Mouse (Mus musculus) midbrain, embryonic 15.5 days (tissue): ENCODE results near the gene Cmip. TPM values are rescaled to one million over a fixed set of nuclear protein-coding genes. Genes with fewer than 3 reads are reported as not detected.

Experiments used
- ATAC-seq: fragments of 200-750 bp; cut with Nextera tagmentation; replicated peaks from 2 replicates; pipeline ENCODE4 v1.8.0; 2017; ENCODE audit warnings: moderate TSS enrichment
- H3K27ac ChIP-seq: fragments of 300-500 bp; sonication (generic); 2 replicates; pipeline ENCODE4 v1.5.1; 2015; ENCODE audit warnings: mild to moderate bottlenecking, inconsistent platforms
- H3K27me3 ChIP-seq: fragments of 300-500 bp; sonication (generic); replicated peaks from 2 replicates; pipeline ENCODE4 v1.6.1; 2015; ENCODE audit warnings: inconsistent platforms
- H3K36me3 ChIP-seq: fragments of 300-500 bp; sonication (generic); replicated peaks from 2 replicates; pipeline ENCODE4 v1.6.1; 2015; ENCODE audit warnings: inconsistent platforms
- H3K4me1 ChIP-seq: fragments of 300-500 bp; sonication (generic); 2 replicates; pipeline ENCODE4 v1.6.1; 2015; ENCODE audit warnings: inconsistent platforms
- H3K4me2 ChIP-seq: fragments of 300-500 bp; sonication (generic); 2 replicates; pipeline ENCODE4 v1.6.1; 2015; ENCODE audit warnings: inconsistent platforms, mild to moderate bottlenecking, moderate library complexity
- H3K4me3 ChIP-seq: fragments of 300-500 bp; sonication (generic); 2 replicates; pipeline ENCODE4 v1.5.1; 2015; ENCODE audit warnings: mild to moderate bottlenecking, inconsistent platforms
- H3K9ac ChIP-seq: fragments of 300-500 bp; sonication (generic); 2 replicates; pipeline ENCODE4 v1.6.1; 2015; ENCODE audit warnings: mild to moderate bottlenecking, inconsistent platforms
- H3K9me3 ChIP-seq: fragments of 300-500 bp; sonication (generic); 2 replicates; pipeline ENCODE4 v1.6.1; 2016; ENCODE audit warnings: inconsistent platforms
- WGBS: fragments of 180-500 bp; shearing (Covaris S2); methylation state at CpG from one replicate; pipeline ENCODE4 v1.1.7; 2015; ENCODE audit warnings: mixed read lengths; 5-methylcytosine and 5-hydroxymethylcytosine counted together
- polyA plus RNA-seq: library from polyadenylated mRNA; unstranded; fragments of >200 nt; fragmentation: Nextera tagmentation; extraction: Ambion mirVana; gene quantifications from 2 replicates; pipeline ENCODE4 v1.2.1, GENCODE M21; 2015

The Cmip gene
- polyA plus RNA-seq, 1 experiment from 2014 or later: 188 TPM

- Histone ChIP-seq H3K4me2 (no peak overlapping the region), H3K9me3 (no peaks in the 10 kb centered on the region), H3K27ac (peak overlapping the region; percentile 69), H3K9ac (no peak overlapping the region), H3K4me1 (peaks cover 18% of the 10 kb centered on the region), H3K27me3 (no peaks in the 10 kb centered on the region), H3K36me3 (peaks cover 43% of the 10 kb centered on the region), H3K4me3 (no peak overlapping the region)
- WGBS: 74% methylated on average over 6 of the region's 6 CpGs
- ATAC-seq: peak; percentile 48; the same call in 1 of the 2 replicates
These were observed 197.1 kb downstream of the Cmip start for GRCm38 (mm10) chr8:117453974-117454373.

GRCm38 (mm10) chr8:117454516-117455116 is 197.8 kb downstream of the Cmip start:
- Histone ChIP-seq H3K4me2 (no peak overlapping the region), H3K4me3 (no peak overlapping the region), H3K36me3 (peaks cover 41% of the 10 kb centered on the region), H3K27me3 (no peaks in the 10 kb centered on the region), H3K4me1 (peaks cover 18% of the 10 kb centered on the region), H3K9ac (no peak overlapping the region), H3K27ac (peak overlapping the region; percentile 69), H3K9me3 (no peaks in the 10 kb centered on the region)
- ATAC-seq: no peak
- WGBS: 87% methylated on average over 14 of the region's 14 CpGs

GRCm38 (mm10) chr8:117455701-117456100 is 198.8 kb downstream of the Cmip start:
- Histone ChIP-seq H3K9ac (no peak overlapping the region), H3K27ac (no peak overlapping the region), H3K4me2 (no peak overlapping the region), H3K4me1 (peaks cover 12% of the 10 kb centered on the region), H3K36me3 (peaks cover 41% of the 10 kb centered on the region), H3K4me3 (no peak overlapping the region), H3K27me3 (no peaks in the 10 kb centered on the region), H3K9me3 (no peaks in the 10 kb centered on the region)
- ATAC-seq: no peak
- 90% methylated on average over 6 of the region's 6 CpGs for WGBS

GRCm38 (mm10) chr8:117458440-117458839 is 201.6 kb downstream of the Cmip start:
- no peak for ATAC-seq
- Histone ChIP-seq H3K4me2 (no peak overlapping the region), H3K27ac (no peak overlapping the region), H3K27me3 (no peaks in the 10 kb centered on the region), H3K9me3 (no peaks in the 10 kb centered on the region), H3K4me3 (no peak overlapping the region), H3K4me1 (peaks cover 7% of the 10 kb centered on the region; the same call in 1 of the 2 replicates), H3K9ac (no peak overlapping the region), H3K36me3 (peaks cover 30% of the 10 kb centered on the region; the same call in 1 of the 2 replicates)
- 73% methylated on average over 4 of the region's 5 CpGs for WGBS

- Histone ChIP-seq H3K4me3 (no peak overlapping the region), H3K4me1 (no peaks in the 10 kb centered on the region), H3K36me3 (0 out of 2 replicates have a peak, but pooled peaks cover 6% of the 10 kb centered on the region), H3K4me2 (no peak overlapping the region), H3K9ac (no peak overlapping the region), H3K9me3 (no peaks in the 10 kb centered on the region), H3K27me3 (no peaks in the 10 kb centered on the region), H3K27ac (no peak overlapping the region)
- no peak for ATAC-seq
- WGBS: 57% methylated on average over 11 of the region's 11 CpGs
These were observed 205.9 kb downstream of the Cmip start for GRCm38 (mm10) chr8:117462701-117463284.

- Histone ChIP-seq H3K36me3 (0 out of 2 replicates have a peak, but pooled peaks cover 6% of the 10 kb centered on the region), H3K4me1 (peaks cover 1% of the 10 kb centered on the region), H3K27me3 (no peaks in the 10 kb centered on the region), H3K9me3 (no peaks in the 10 kb centered on the region), H3K4me2 (no peak overlapping the region), H3K4me3 (no peak overlapping the region), H3K27ac (no peak overlapping the region), H3K9ac (no peak overlapping the region)
- no peak for ATAC-seq
- over 99% methylated on average over 6 of the region's 6 CpGs for WGBS
These were observed 207.7 kb downstream of the Cmip start for GRCm38 (mm10) chr8:117464525-117464924.

- Histone ChIP-seq H3K36me3 (0 out of 2 replicates have a peak, but pooled peaks cover 6% of the 10 kb centered on the region), H3K27ac (0 out of 2 replicates have a peak overlapping the region, but pooled peaks have one; percentile 53), H3K4me3 (no peak overlapping the region), H3K9ac (no peak overlapping the region), H3K27me3 (no peaks in the 10 kb centered on the region), H3K4me2 (no peak overlapping the region), H3K9me3 (no peaks in the 10 kb centered on the region), H3K4me1 (peaks cover 9% of the 10 kb centered on the region)
- peak; percentile 69 for ATAC-seq
- 33% methylated on average over 5 of the region's 5 CpGs for WGBS
These were observed 208.4 kb downstream of the Cmip start for GRCm38 (mm10) chr8:117465250-117465649.

GRCm38 (mm10) chr8:117467466-117467865 is 210.6 kb downstream of the Cmip start:
- 88% methylated on average over 10 of the region's 10 CpGs for WGBS
- no peaks in the 10 kb centered on the region for H3K36me3 ChIP-seq
- no peak overlapping the region for H3K4me3 ChIP-seq
- H3K4me2 ChIP-seq: no peak overlapping the region
- no peaks in the 10 kb centered on the region for H3K27me3 ChIP-seq
- peaks cover 16% of the 10 kb centered on the region for H3K4me1 ChIP-seq
- no peak overlapping the region for H3K27ac ChIP-seq
- H3K9ac ChIP-seq: no peak overlapping the region
- no peaks in the 10 kb centered on the region for H3K9me3 ChIP-seq
- ATAC-seq: no peak

- no peaks in the 10 kb centered on the region for H3K9me3 ChIP-seq
- H3K36me3 ChIP-seq: no peaks in the 10 kb centered on the region
- H3K27ac ChIP-seq: peak overlapping the region; percentile 91
- H3K27me3 ChIP-seq: no peaks in the 10 kb centered on the region
- WGBS: 26% methylated on average over 16 of the region's 16 CpGs
- peaks cover 16% of the 10 kb centered on the region for H3K4me1 ChIP-seq
- peak overlapping the region; percentile 56 for H3K4me2 ChIP-seq
- H3K9ac ChIP-seq: peak overlapping the region; percentile 34; the same call in 1 of the 2 replicates
- peak; percentile 68 for ATAC-seq
- H3K4me3 ChIP-seq: peak overlapping the region; percentile 30
These were observed 212.8 kb downstream of the Cmip start for GRCm38 (mm10) chr8:117469431-117470341.

GRCm38 (mm10) chr8:117470342-117470781 is 213.5 kb downstream of the Cmip start:
- ATAC-seq: peak; percentile 93

GRCm38 (mm10) chr8:117471174-117471573 is 214.3 kb downstream of the Cmip start:
- H3K9ac ChIP-seq: no peak overlapping the region
- H3K27ac ChIP-seq: peak overlapping the region; percentile 91
- no peaks in the 10 kb centered on the region for H3K27me3 ChIP-seq
- no peak overlapping the region for H3K4me2 ChIP-seq
- no peaks in the 10 kb centered on the region for H3K9me3 ChIP-seq
- H3K36me3 ChIP-seq: no peaks in the 10 kb centered on the region
- 27% methylated on average over 3 of the region's 3 CpGs for WGBS
- H3K4me3 ChIP-seq: no peak overlapping the region
- H3K4me1 ChIP-seq: peaks cover 16% of the 10 kb centered on the region
- ATAC-seq: 0 out of 2 replicates have a peak, but pooled peaks have one; percentile 16

More at GRCm38 (mm10) chr8:117470342-117470781, 213.5 kb downstream of the Cmip start:
- peak overlapping the region; percentile 56 for H3K4me2 ChIP-seq
- H3K9ac ChIP-seq: peak overlapping the region; percentile 34
- H3K36me3 ChIP-seq: no peaks in the 10 kb centered on the region
- peaks cover 16% of the 10 kb centered on the region for H3K4me1 ChIP-seq
- H3K27me3 ChIP-seq: no peaks in the 10 kb centered on the region
- WGBS: under 1% methylated on average over 13 of the region's 14 CpGs
- no peaks in the 10 kb centered on the region for H3K9me3 ChIP-seq
- H3K27ac ChIP-seq: peak overlapping the region; percentile 91
- H3K4me3 ChIP-seq: peak overlapping the region; percentile 30

- H3K36me3 ChIP-seq: no peaks in the 10 kb centered on the region
- no peak overlapping the region for H3K9ac ChIP-seq
- no peak overlapping the region for H3K27ac ChIP-seq
- H3K27me3 ChIP-seq: no peaks in the 10 kb centered on the region
- H3K4me3 ChIP-seq: no peak overlapping the region
- peaks cover 16% of the 10 kb centered on the region for H3K4me1 ChIP-seq
- ATAC-seq: no peak
- H3K9me3 ChIP-seq: no peaks in the 10 kb centered on the region
- no peak overlapping the region for H3K4me2 ChIP-seq
- WGBS: 76% methylated on average over 9 of the region's 9 CpGs
These were observed 214.8 kb downstream of the Cmip start for GRCm38 (mm10) chr8:117471655-117472054.
